Mouse (Mus musculus): ENCODE measurements around the gene Ltbp4. TPM values are rescaled to one million over a fixed set of nuclear protein-coding genes. Genes with fewer than 3 reads are reported as not detected.

The Ltbp4 gene
- polyA plus RNA-seq, 1 experiment from 2014 or later = 55.1 TPM

GRCm38 (mm10) chr7:27331541-27331851 lies 6.0 kb downstream of the Ltbp4 start:
- peaks cover 18% of the 10 kb centered on the region; the same call in 1 of the 2 replicates for H3K36me3 ChIP-seq (ENCODE audit: control insufficient read depth, insufficient read depth, low read length)
- peak overlapping the region; percentile 78; the same call in 1 of the 2 replicates for H3K9ac ChIP-seq (ENCODE audit: low read length)
- ATAC-seq (ENCODE audit: insufficient number of reproducible peaks, insufficient read depth, low FRiP score, low read depth) = no peak
- peak overlapping the region; percentile 52 to 62 for H3K4me3 ChIP-seq (ENCODE audit: control insufficient read depth in 1 of 2, insufficient read depth in 1 of 2, low read depth in 1 of 2, low read length in 2 of 2)
- WGBS = 3% methylated on average over 8 of the region's 8 CpGs
- H3K9me3 ChIP-seq (ENCODE audit: control insufficient read depth, low read length) = no peaks in the 10 kb centered on the region
- peaks cover 93% of the 10 kb centered on the region for H3K27me3 ChIP-seq (ENCODE audit: control insufficient read depth, insufficient read depth, low read length)
- peak overlapping the region; percentile 61 to 82 for H3K27ac ChIP-seq (replicated peaks in 1 of 2; ENCODE audit: control insufficient read depth in 1 of 2, insufficient read depth in 1 of 2, low read depth in 2 of 2, low read length in 2 of 2)
- H3K4me2 ChIP-seq (ENCODE audit: low read length) = peak overlapping the region; percentile 86
- H3K4me1 ChIP-seq (ENCODE audit: control insufficient read depth in 2 of 2, insufficient read depth in 2 of 2, low read length in 2 of 2) = peaks cover 13 to 55% of the 10 kb centered on the region in 2 experiments; a peak in 3 of 4 replicates

- Histone ChIP-seq H3K4me1 (ENCODE audit: control insufficient read depth in 2 of 2, insufficient read depth in 2 of 2, low read length in 2 of 2) (peaks cover 13 to 50% of the 10 kb centered on the region in 2 experiments; a peak in 3 of 4 replicates), H3K4me3 (ENCODE audit: control insufficient read depth in 1 of 2, insufficient read depth in 1 of 2, low read depth in 1 of 2, low read length in 2 of 2) (peak overlapping the region; percentile 52 to 62), H3K9ac (ENCODE audit: low read length) (peak overlapping the region; percentile 78; the same call in 1 of the 2 replicates), H3K36me3 (ENCODE audit: control insufficient read depth, insufficient read depth, low read length) (peaks cover 18% of the 10 kb centered on the region; the same call in 1 of the 2 replicates), H3K27ac (replicated peaks in 1 of 2; ENCODE audit: control insufficient read depth in 1 of 2, insufficient read depth in 1 of 2, low read depth in 2 of 2, low read length in 2 of 2) (peak overlapping the region; percentile 61 to 82), H3K9me3 (ENCODE audit: control insufficient read depth, low read length) (no peaks in the 10 kb centered on the region), H3K4me2 (ENCODE audit: low read length) (peak overlapping the region; percentile 86), H3K27me3 (ENCODE audit: control insufficient read depth, insufficient read depth, low read length) (peaks cover 90% of the 10 kb centered on the region)
- peak; percentile 45 for ATAC-seq (ENCODE audit: insufficient number of reproducible peaks, insufficient read depth, low FRiP score, low read depth)
- WGBS = under 1% methylated on average over 39 of the region's 39 CpGs
Measured at GRCm38 (mm10) chr7:27330709-27331540, 6.6 kb downstream of the Ltbp4 start.

- no peaks in the 10 kb centered on the region for H3K9me3 ChIP-seq (ENCODE audit: control insufficient read depth, low read length)
- peak overlapping the region in 1 of 2 experiments; percentile 62; a peak in 2 of 4 replicates for H3K4me3 ChIP-seq (ENCODE audit: control insufficient read depth in 1 of 2, insufficient read depth in 1 of 2, low read depth in 1 of 2, low read length in 2 of 2)
- 25% methylated on average over 17 of the region's 17 CpGs for WGBS
- H3K4me1 ChIP-seq (ENCODE audit: control insufficient read depth in 2 of 2, insufficient read depth in 2 of 2, low read length in 2 of 2) = peaks cover 13 to 48% of the 10 kb centered on the region in 2 experiments; a peak in 3 of 4 replicates
- no peak overlapping the region for H3K27ac ChIP-seq (replicated peaks in 1 of 2; ENCODE audit: control insufficient read depth in 1 of 2, insufficient read depth in 1 of 2, low read depth in 2 of 2, low read length in 2 of 2)
- H3K36me3 ChIP-seq (ENCODE audit: control insufficient read depth, insufficient read depth, low read length) = peaks cover 18% of the 10 kb centered on the region; the same call in 1 of the 2 replicates
- no peak for ATAC-seq (ENCODE audit: insufficient number of reproducible peaks, insufficient read depth, low FRiP score, low read depth)
- peaks cover 91% of the 10 kb centered on the region for H3K27me3 ChIP-seq (ENCODE audit: control insufficient read depth, insufficient read depth, low read length)
- H3K4me2 ChIP-seq (ENCODE audit: low read length) = peak overlapping the region; percentile 86
- peak overlapping the region; percentile 34; the same call in 1 of the 2 replicates for H3K9ac ChIP-seq (ENCODE audit: low read length)
Measured at GRCm38 (mm10) chr7:27329981-27330380, 7.5 kb downstream of the Ltbp4 start.

GRCm38 (mm10) chr7:27329326-27329947 lies 8.1 kb downstream of the Ltbp4 start:
- WGBS = 5% methylated on average over 45 of the region's 45 CpGs
- Histone ChIP-seq H3K4me2 (ENCODE audit: low read length) (peak overlapping the region; percentile 61), H3K27ac (replicated peaks in 1 of 2; ENCODE audit: control insufficient read depth in 1 of 2, insufficient read depth in 1 of 2, low read depth in 2 of 2, low read length in 2 of 2) (no peak overlapping the region), H3K36me3 (ENCODE audit: control insufficient read depth, insufficient read depth, low read length) (peaks cover 20% of the 10 kb centered on the region; the same call in 1 of the 2 replicates), H3K9me3 (ENCODE audit: control insufficient read depth, low read length) (no peaks in the 10 kb centered on the region), H3K9ac (ENCODE audit: low read length) (0 out of 2 replicates have a peak overlapping the region, but pooled peaks have one; percentile 49), H3K4me3 (ENCODE audit: control insufficient read depth in 1 of 2, insufficient read depth in 1 of 2, low read depth in 1 of 2, low read length in 2 of 2) (peak overlapping the region; percentile 10 to 18; a peak in 3 of 4 replicates), H3K4me1 (ENCODE audit: control insufficient read depth in 2 of 2, insufficient read depth in 2 of 2, low read length in 2 of 2) (peaks cover 11 to 44% of the 10 kb centered on the region in 2 experiments; a peak in 3 of 4 replicates), H3K27me3 (ENCODE audit: control insufficient read depth, insufficient read depth, low read length) (peaks cover 90% of the 10 kb centered on the region)
- ATAC-seq (ENCODE audit: insufficient number of reproducible peaks, insufficient read depth, low FRiP score, low read depth) = no peak

- H3K4me2 ChIP-seq (ENCODE audit: low read length) = no peak overlapping the region
- no peak overlapping the region for H3K4me3 ChIP-seq (ENCODE audit: control insufficient read depth in 1 of 2, insufficient read depth in 1 of 2, low read depth in 1 of 2, low read length in 2 of 2)
- peaks cover 7 to 38% of the 10 kb centered on the region in 2 experiments; a peak in 3 of 4 replicates for H3K4me1 ChIP-seq (ENCODE audit: control insufficient read depth in 2 of 2, insufficient read depth in 2 of 2, low read length in 2 of 2)
- H3K27me3 ChIP-seq (ENCODE audit: control insufficient read depth, insufficient read depth, low read length) = peaks cover 90% of the 10 kb centered on the region
- no peak overlapping the region for H3K9ac ChIP-seq (ENCODE audit: low read length)
- no peaks in the 10 kb centered on the region for H3K9me3 ChIP-seq (ENCODE audit: control insufficient read depth, low read length)
- ATAC-seq (ENCODE audit: insufficient number of reproducible peaks, insufficient read depth, low FRiP score, low read depth) = no peak
- WGBS = 36% methylated on average over 16 of the region's 16 CpGs
- no peak overlapping the region for H3K27ac ChIP-seq (replicated peaks in 1 of 2; ENCODE audit: control insufficient read depth in 1 of 2, insufficient read depth in 1 of 2, low read depth in 2 of 2, low read length in 2 of 2)
- H3K36me3 ChIP-seq (ENCODE audit: control insufficient read depth, insufficient read depth, low read length) = peaks cover 28% of the 10 kb centered on the region; the same call in 1 of the 2 replicates
Measured at GRCm38 (mm10) chr7:27328648-27329047, 8.8 kb downstream of the Ltbp4 start.

GRCm38 (mm10) chr7:27328161-27328560 lies 9.3 kb downstream of the Ltbp4 start:
- peaks cover 90% of the 10 kb centered on the region for H3K27me3 ChIP-seq (ENCODE audit: control insufficient read depth, insufficient read depth, low read length)
- ATAC-seq (ENCODE audit: insufficient number of reproducible peaks, insufficient read depth, low FRiP score, low read depth) = no peak
- WGBS = 85% methylated on average over 11 of the region's 11 CpGs
- peaks cover 33% of the 10 kb centered on the region; the same call in 1 of the 2 replicates for H3K36me3 ChIP-seq (ENCODE audit: control insufficient read depth, insufficient read depth, low read length)
- no peak overlapping the region for H3K4me3 ChIP-seq (ENCODE audit: control insufficient read depth in 1 of 2, insufficient read depth in 1 of 2, low read depth in 1 of 2, low read length in 2 of 2)
- H3K9me3 ChIP-seq (ENCODE audit: control insufficient read depth, low read length) = no peaks in the 10 kb centered on the region
- H3K9ac ChIP-seq (ENCODE audit: low read length) = no peak overlapping the region
- H3K27ac ChIP-seq (replicated peaks in 1 of 2; ENCODE audit: control insufficient read depth in 1 of 2, insufficient read depth in 1 of 2, low read depth in 2 of 2, low read length in 2 of 2) = no peak overlapping the region
- H3K4me2 ChIP-seq (ENCODE audit: low read length) = no peak overlapping the region
- peaks cover 7 to 37% of the 10 kb centered on the region in 2 experiments; a peak in 3 of 4 replicates for H3K4me1 ChIP-seq (ENCODE audit: control insufficient read depth in 2 of 2, insufficient read depth in 2 of 2, low read length in 2 of 2)

- no peak overlapping the region for H3K9ac ChIP-seq (ENCODE audit: low read length)
- WGBS = 89% methylated on average over 8 of the region's 8 CpGs
- peaks cover 39% of the 10 kb centered on the region for H3K36me3 ChIP-seq (ENCODE audit: control insufficient read depth, insufficient read depth, low read length)
- peaks cover 7 to 36% of the 10 kb centered on the region in 2 experiments; a peak in 3 of 4 replicates for H3K4me1 ChIP-seq (ENCODE audit: control insufficient read depth in 2 of 2, insufficient read depth in 2 of 2, low read length in 2 of 2)
- H3K4me2 ChIP-seq (ENCODE audit: low read length) = no peak overlapping the region
- H3K9me3 ChIP-seq (ENCODE audit: control insufficient read depth, low read length) = no peaks in the 10 kb centered on the region
- H3K27me3 ChIP-seq (ENCODE audit: control insufficient read depth, insufficient read depth, low read length) = peaks cover 90% of the 10 kb centered on the region
- no peak overlapping the region for H3K4me3 ChIP-seq (ENCODE audit: control insufficient read depth in 1 of 2, insufficient read depth in 1 of 2, low read depth in 1 of 2, low read length in 2 of 2)
- H3K27ac ChIP-seq (replicated peaks in 1 of 2; ENCODE audit: control insufficient read depth in 1 of 2, insufficient read depth in 1 of 2, low read depth in 2 of 2, low read length in 2 of 2) = no peak overlapping the region
- no peak for ATAC-seq (ENCODE audit: insufficient number of reproducible peaks, insufficient read depth, low FRiP score, low read depth)
Measured at GRCm38 (mm10) chr7:27327500-27327899, 10.0 kb downstream of the Ltbp4 start.

Measured in heart, embryonic 14.5 days (tissue).